Mouse (Mus musculus) ES-E14 (cell line): Measurements from ENCODE around the gene Aldh1a3. TPM values are rescaled to one million over a fixed set of nuclear protein-coding genes. Genes with fewer than 3 reads are reported as not detected.

Experiments
- DNase-seq: peaks from one replicate; pipeline ENCODE4 v3.0.0-alpha.2; 2013; ENCODE audit warnings: low read depth, low spot score
- H3K27ac ChIP-seq: 2 replicates; pipeline ENCODE4 v1.5.1; 2012; ENCODE audit warnings: low read depth, mild to moderate bottlenecking, low read length, moderate library complexity, mixed read lengths; ENCODE audit not compliant: poor library complexity, insufficient read depth, severe bottlenecking
- H3K36me3 ChIP-seq: 2 replicates; pipeline ENCODE4 v1.6.1; 2012; ENCODE audit warnings: mild to moderate bottlenecking, low read length, moderate library complexity, mixed read lengths; ENCODE audit not compliant: control insufficient read depth, poor library complexity, insufficient read depth, severe bottlenecking
- H3K4me1 ChIP-seq, 2 experiments: fragments of 150-350 bp in 1 of 2; sonication (generic) in 1 of 2; 2 replicates each; pipeline ENCODE4 v1.6.1; 2012; ENCODE audit warnings: low read length in 2 of 2, mild to moderate bottlenecking in 1 of 2, mixed read lengths in 1 of 2; ENCODE audit not compliant: control insufficient read depth in 2 of 2, insufficient read depth in 2 of 2, poor library complexity in 1 of 2
- H3K4me3 ChIP-seq, 2 experiments: fragments of 150-350 bp in 1 of 2; sonication (generic) in 1 of 2; 2 replicates each; pipeline ENCODE4 v1.5.1; 2012; ENCODE audit warnings: low read length in 2 of 2, low read depth in 1 of 2, mild to moderate bottlenecking in 1 of 2, mixed read lengths in 1 of 2; ENCODE audit not compliant: insufficient read depth in 1 of 2, poor library complexity in 1 of 2, severe bottlenecking in 1 of 2
- H3K9ac ChIP-seq: 2 replicates; pipeline ENCODE4 v1.6.1; 2012; ENCODE audit warnings: low read depth, mild to moderate bottlenecking, low read length, mixed read lengths; ENCODE audit not compliant: poor library complexity, insufficient read depth, severe bottlenecking
- H3K9me3 ChIP-seq: fragments of 150-350 bp; sonication (generic); 2 replicates; pipeline ENCODE4 v1.6.1; 2012; ENCODE audit warnings: low read depth, mild to moderate bottlenecking, low read length; ENCODE audit not compliant: control insufficient read depth, insufficient read depth
- CHD2 ChIP-seq: IDR thresholded peaks from 2 replicates; pipeline ENCODE4 v1.6.1; 2014; ENCODE audit warnings: mild to moderate bottlenecking, low read depth, low read length, inconsistent platforms
- HCFC1 ChIP-seq: IDR thresholded peaks from 2 replicates; pipeline ENCODE4 v1.6.1; 2012; ENCODE audit warnings: low read length, inconsistent platforms, borderline replicate concordance; ENCODE audit not compliant: insufficient read depth
- MAFK ChIP-seq: IDR thresholded peaks from 2 replicates; pipeline ENCODE4 v1.6.1; 2014; ENCODE audit warnings: mild to moderate bottlenecking, low read depth, low read length, inconsistent platforms; ENCODE audit not compliant: insufficient read depth
- ZC3H11A ChIP-seq: IDR thresholded peaks from 2 replicates; pipeline ENCODE4 v1.6.1; 2012; ENCODE audit warnings: low read depth, mild to moderate bottlenecking, inconsistent platforms, low read length, borderline replicate concordance
- ZNF384 ChIP-seq: IDR thresholded peaks from 2 replicates; pipeline ENCODE4 v1.6.1; 2012; ENCODE audit warnings: low read depth, low read length, inconsistent platforms
- in situ Hi-C, 2 experiments: fragments of 600-800 bp; cut with MboI; formaldehyde crosslinking; loops; one replicate each; pipeline ENCODE4 v1.15.1; 2025; ENCODE audit warnings: low sequenced_read_pairs in 2 of 2, inconsistent platforms in 1 of 2; ENCODE audit not compliant: unreplicated experiment in 2 of 2
- total RNA-seq: library from RNA; depleted of rRNA; stranded (reverse); fragments of 300-350 nt; gene quantifications from 2 replicates; pipeline ENCODE4 v1.2.3, GENCODE M21; 2012

Aldh1a3 gene
- total RNA-seq, 1 experiment = 12.4 TPM

GRCm38 (mm10) chr7:66388621-66389532 is 38.4 kb downstream of the Aldh1a3 start:
- TF ChIP-seq MAFK (no peak), CHD2 (no peak), ZNF384 (no peak), HCFC1 (no peak), ZC3H11A (no peak)
- no peaks in the 10 kb centered on the region for H3K36me3 ChIP-seq
- H3K27ac ChIP-seq = no peak overlapping the region
- peak; percentile 45 for DNase-seq
- H3K4me3 ChIP-seq = peak overlapping the region; percentile 71 to 85; a peak in 3 of 4 replicates
- H3K9me3 ChIP-seq = no peaks in the 10 kb centered on the region
- no peaks in the 10 kb centered on the region for H3K4me1 ChIP-seq
- no peak overlapping the region for H3K9ac ChIP-seq
- in situ Hi-C loops = no loop called here

DNA sequence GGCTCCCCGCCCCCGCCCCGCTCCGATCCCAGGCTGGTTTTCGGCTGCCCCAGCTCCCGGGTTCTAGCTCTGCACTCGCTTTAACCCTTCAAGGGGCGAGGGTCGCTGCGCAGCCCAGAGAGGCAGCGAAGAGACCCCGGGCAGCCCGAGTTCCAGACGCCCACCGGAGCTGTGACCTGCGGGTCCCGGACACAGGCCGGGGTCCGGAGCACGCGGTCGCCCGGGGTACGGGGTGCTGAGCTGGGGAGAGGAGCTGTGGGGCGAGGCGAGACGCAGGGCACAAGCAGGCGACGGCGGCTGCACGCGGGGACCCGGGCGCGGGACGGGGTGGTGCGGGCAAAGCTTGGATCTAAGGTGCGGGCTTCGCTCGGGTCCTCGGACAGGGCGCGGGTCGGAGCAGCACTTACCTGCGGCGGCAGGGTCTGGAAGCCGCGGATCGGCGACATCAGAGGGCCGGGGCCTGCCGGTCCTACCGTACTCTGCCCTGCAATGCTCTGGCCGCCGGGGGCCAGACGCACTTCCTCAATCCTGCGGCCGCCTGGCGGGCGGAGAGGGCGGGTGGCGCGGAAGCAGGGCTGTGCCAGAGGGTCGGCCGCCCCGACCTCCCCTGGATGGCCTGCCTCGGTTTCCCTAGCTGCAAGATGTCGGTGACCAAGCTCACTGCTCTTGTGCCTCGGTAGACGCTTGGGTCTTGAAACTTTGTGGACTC is 39.4 kb downstream of the Aldh1a3 start, which contains the start of gene Lrrk1:
TSS of gene Lrrk1 (minus strand) at position 538 of the 709 bp plus-strand sequence.
- H3K27ac ChIP-seq = no peak within 1 kb of the TSS
- DNase-seq = no peak

GRCm38 (mm10) chr7:66387419-66387812 is 39.9 kb downstream of the Aldh1a3 start:
- H3K4me1 ChIP-seq = no peaks in the 10 kb centered on the region
- no peak overlapping the region for H3K27ac ChIP-seq
- H3K36me3 ChIP-seq = no peaks in the 10 kb centered on the region
- no peak for DNase-seq
- H3K9me3 ChIP-seq = no peaks in the 10 kb centered on the region
- in situ Hi-C loops = no loop called here
- peak overlapping the region; percentile 71 to 85 for H3K4me3 ChIP-seq
- H3K9ac ChIP-seq = no peak overlapping the region
- TF ChIP-seq CHD2 (no peak), ZC3H11A (no peak), MAFK (no peak), ZNF384 (peak; percentile 16; the same call in 1 of the 2 replicates), HCFC1 (no peak)

More for the DNA sequence above, 39.4 kb downstream of the Aldh1a3 start, which contains the start of gene Lrrk1:
- no peak for TF ChIP-seq HCFC1
- no peak for TF ChIP-seq ZC3H11A
- no peak for TF ChIP-seq ZNF384
- no peak for TF ChIP-seq MAFK
- no peak for TF ChIP-seq CHD2
- H3K36me3 ChIP-seq = no peaks in the 10 kb centered on the region
- no peaks in the 10 kb centered on the region for H3K9me3 ChIP-seq
- H3K4me3 ChIP-seq = peak within 1 kb of the TSS; percentile 71 to 85
- in situ Hi-C loops = no loop called here
- H3K9ac ChIP-seq = peak within 1 kb of the TSS; percentile 81
- H3K4me1 ChIP-seq = no peaks in the 10 kb centered on the region

- no peak for DNase-seq
- Histone ChIP-seq H3K36me3 (no peaks in the 10 kb centered on the region), H3K4me3 (no peak overlapping the region), H3K4me1 (no peaks in the 10 kb centered on the region), H3K9me3 (no peaks in the 10 kb centered on the region), H3K9ac (no peak overlapping the region), H3K27ac (no peak overlapping the region)
- in situ Hi-C loops = no loop called here
- TF ChIP-seq MAFK = no peak
Measured at GRCm38 (mm10) chr7:66386411-66386810, 40.9 kb downstream of the Aldh1a3 start.
